Mouse (Mus musculus): ENCODE data around the gene Sectm1b.

Gene Sectm1b

GRCm38 (mm10) chr11:121027259-121027658 is 36.1 kb downstream of the Sectm1b start:
- DNase-seq (ENCODE audit: low read depth): peak; percentile 82

DNA sequence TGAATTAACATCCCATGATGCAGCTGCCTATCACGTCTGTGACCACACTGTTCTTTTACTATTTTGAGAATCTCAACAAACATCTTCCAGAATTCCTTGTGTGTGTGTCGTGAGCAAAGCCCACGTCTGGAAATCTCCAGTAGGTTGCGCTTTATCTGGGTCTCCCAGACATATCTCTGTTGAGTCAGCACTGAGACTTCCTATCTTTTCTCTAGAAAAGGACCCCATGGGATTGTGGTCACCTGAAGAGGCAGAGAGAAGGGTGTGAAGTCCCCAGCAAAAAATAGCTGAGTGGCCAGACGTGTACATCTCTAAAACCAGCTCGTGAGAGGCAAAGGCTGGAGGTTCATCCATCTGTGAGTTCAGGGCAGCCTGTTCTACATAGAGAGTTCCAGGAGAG is 39.2 kb downstream of the Sectm1b start:
- DNase-seq (ENCODE audit: low read depth): no peak

DNA sequence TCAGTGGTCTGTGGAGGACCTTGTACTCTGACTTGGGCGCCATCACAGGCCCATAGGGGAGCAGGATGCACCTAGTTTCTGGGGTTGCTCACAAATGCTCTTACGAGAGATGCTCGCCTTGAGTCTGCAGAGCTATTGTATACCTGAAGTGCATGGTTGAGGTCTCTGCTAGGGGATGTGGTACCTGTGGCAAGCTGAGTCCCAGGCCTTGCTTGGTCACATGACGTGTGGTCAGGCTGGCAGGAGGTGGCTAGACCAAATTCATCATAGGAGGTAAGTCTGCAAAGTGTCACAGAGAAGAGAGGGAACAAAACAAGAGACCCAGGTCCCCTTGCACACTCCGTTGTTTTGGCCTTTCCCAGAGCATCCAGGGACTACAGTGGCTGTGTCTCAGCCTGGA is 43.9 kb downstream of the Sectm1b start:
- DNase-seq (ENCODE audit: low read depth): no peak

DNA sequence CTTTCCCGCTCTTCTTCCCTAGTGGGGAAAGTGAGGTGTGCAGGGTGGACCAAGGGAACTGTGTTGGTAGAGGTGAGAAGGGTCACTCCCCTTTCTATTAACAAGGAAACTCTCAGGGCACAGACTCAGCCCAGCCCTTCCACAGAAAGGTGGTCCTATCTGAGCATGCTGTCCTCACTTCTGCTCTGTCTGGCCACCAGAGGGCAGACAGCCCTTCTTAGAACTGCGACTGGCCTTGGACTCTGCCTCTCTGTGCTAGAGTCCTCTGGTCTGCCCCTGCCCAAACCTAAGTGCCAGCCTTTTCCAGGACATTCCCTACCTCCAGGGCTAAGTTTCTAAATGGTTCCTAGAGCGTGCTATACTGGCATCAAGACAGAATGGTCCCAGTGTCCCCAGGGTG is 45.7 kb downstream of the Sectm1b start:
- DNase-seq (ENCODE audit: low read depth): peak; percentile 69

DNA sequence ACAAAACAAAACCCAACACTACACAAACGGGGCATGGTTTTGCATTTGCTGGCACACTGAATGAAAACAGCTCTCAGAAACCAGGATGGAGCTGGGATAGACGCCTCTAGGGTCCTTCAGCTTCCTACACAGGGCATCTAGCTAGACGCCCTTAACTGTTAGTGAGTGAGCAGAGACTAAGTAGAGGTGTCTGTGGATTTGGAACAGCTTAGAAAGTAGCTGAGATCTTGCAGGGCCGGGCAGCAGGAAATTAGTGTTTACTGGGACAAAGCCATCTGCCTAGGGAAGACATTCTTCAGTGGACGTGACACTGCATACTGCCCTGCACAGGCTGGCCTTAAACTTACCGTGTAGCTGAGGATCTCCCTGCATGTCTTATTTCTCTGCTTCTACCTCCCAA is 47.9 kb downstream of the Sectm1b start:
- no peak for DNase-seq (ENCODE audit: low read depth)

DNA sequence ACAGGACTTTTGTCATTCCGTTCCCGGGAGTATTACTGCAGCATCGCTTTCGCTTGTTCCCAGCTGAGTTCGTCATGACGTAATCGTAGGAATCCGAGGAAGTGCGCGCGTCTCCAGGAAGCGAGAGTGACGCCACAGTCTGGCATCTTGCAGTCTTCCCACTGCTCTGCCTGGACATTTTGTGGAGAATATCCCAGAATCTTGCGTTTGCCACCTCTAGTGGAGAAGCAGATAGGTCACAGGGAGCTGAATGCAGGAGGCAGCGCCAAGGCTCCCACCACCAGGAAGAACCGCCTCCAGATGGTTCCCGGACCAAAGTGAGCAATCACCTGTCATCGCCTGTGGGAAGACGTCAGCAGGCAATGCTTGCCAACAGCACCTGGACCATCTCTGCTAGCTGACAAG is 48.5 kb downstream of the Sectm1b start:
- DNase-seq (ENCODE audit: low read depth): no peak

- no peak for DNase-seq (ENCODE audit: low read depth)
Observed at GRCm38 (mm10) chr11:121013656-121014055, 49.7 kb downstream of the Sectm1b start.

- DNase-seq (ENCODE audit: low read depth): no peak
Observed at GRCm38 (mm10) chr11:121010044-121010755, 53.2 kb downstream of the Sectm1b start.

DNA sequence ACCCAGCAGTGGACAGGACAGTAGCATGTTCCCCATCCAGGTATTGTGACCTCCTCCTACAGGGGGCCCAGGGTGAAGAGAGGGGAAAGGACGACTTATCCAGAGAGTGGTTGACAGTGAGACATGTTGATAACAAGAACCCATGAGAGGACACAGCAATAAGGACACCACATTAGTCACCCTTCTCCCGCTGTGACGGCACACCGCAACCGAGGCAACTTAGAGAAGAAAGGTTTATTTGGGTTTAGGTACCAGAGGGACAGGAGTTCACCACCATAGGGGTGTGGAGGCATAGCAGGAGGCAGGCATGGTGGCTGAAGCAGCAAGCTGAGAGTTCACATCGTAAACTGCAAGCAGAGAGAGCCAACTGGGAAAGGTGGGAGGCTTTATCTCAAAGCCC is 57.2 kb downstream of the Sectm1b start:
- no peak for DNase-seq (ENCODE audit: low read depth)

DNA sequence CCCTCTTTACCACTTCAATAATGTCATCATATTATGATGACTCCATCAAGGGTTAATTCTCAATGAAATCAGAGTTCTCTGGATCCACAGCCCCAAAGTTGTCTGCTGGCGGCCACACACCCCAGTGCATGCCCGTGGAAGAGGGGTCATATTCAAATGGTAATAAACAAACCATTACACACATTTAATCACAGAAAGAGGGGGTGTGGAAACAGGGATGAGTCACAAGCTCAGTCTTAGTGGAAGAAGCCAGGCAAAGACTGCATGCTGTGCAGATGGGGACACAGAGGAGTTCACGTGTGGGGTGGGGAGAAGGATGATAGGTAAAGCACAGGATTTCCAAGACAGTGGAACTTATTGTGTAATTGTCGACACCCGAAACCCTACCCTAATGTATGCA is 59.1 kb downstream of the Sectm1b start:
- no peak for DNase-seq (ENCODE audit: low read depth)

All from 416B (cell line).